Mouse (Mus musculus): ENCODE measurements around the gene Srek1ip1. TPM values are rescaled to one million over a fixed set of nuclear protein-coding genes. Genes with fewer than 3 reads are reported as not detected.

Gene Srek1ip1
- polyA plus RNA-seq, 1 experiment from 2014 or later = 16.1 TPM

DNA sequence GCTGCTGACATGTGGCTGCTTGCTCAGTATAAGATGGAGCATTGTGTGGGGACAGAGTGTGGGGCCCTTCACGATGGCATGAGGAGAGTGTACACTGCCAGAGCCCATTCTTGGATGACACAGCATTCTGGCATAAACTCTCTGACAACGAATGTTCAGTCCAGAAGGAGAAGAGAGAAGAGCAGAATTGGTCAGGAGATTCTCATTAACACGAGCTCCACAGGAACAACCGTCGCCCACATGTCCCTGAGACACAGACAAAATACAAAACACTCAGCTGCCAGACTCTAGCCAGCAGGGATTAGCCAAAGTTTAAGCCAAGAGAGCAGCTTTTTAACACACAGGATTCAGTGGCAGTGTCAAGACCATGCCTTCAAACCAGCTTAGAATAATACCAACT, 74.4 kb downstream of the Srek1ip1 start:
- Histone ChIP-seq H3K9me3 (no peaks in the 10 kb centered on the region), H3K36me3 (no peaks in the 10 kb centered on the region), H3K4me1 (peaks cover 8% of the 10 kb centered on the region), H3K27me3 (ENCODE audit: insufficient read depth, poor library complexity, severe bottlenecking) (peaks cover 22% of the 10 kb centered on the region), H3K4me3 (no peak overlapping the region), H3K27ac (no peak overlapping the region)
- no peak for DNase-seq (ENCODE audit: low spot score)
- 86% methylated on average over 5 of the region's 5 CpGs for WGBS

DNA sequence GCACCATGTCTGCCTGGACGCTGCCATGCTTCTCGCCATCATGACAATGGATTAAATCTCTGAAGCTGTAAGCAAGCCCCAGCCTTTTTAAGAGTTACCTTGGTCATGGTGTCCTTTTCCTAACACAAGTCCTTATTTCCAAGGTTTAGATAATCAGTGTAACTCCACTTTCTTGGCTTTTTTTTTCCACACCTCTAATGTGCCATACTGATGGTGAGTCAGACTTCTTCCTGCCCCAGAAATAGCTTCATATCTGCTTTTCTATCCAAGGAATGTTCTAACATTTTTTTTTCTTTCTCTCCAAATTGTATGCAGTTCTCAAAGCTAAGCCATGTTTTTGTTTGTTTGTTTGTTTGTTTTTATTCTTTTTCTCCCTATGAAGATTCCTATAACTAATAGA, 77.6 kb downstream of the Srek1ip1 start:
- no peak for DNase-seq (ENCODE audit: low spot score)
- Histone ChIP-seq H3K4me3 (no peak overlapping the region), H3K9me3 (no peaks in the 10 kb centered on the region), H3K27me3 (ENCODE audit: insufficient read depth, poor library complexity, severe bottlenecking) (peaks cover 3% of the 10 kb centered on the region; the same call in 1 of the 2 replicates), H3K4me1 (no peaks in the 10 kb centered on the region), H3K27ac (no peak overlapping the region), H3K36me3 (no peaks in the 10 kb centered on the region)
- WGBS = 89% methylated on average over 2 of the region's 2 CpGs

DNA sequence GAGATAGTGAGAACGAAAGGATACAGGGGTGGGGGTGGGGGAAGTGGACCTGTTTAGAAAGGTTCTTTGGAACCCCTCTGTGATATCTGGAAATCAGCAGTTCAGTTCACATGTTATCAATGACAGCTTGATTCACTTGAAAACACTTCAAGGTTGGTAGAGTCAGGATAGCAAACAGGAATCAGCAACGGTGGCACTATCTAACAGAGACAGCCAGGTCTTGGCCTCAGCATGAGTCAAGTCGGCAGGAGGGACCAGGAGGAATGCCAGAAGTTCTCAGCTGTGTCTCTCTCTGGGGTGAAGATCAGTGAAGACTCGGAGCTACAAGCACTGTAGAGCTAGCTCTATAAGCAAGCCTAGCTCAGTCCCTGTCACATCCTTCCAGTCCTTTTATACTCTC, 86.2 kb downstream of the Srek1ip1 start:
- no peaks in the 10 kb centered on the region for H3K4me1 ChIP-seq
- H3K27ac ChIP-seq = no peak overlapping the region
- no peak for DNase-seq (ENCODE audit: low spot score)
- no peak overlapping the region for H3K4me3 ChIP-seq
- H3K27me3 ChIP-seq (ENCODE audit: insufficient read depth, poor library complexity, severe bottlenecking) = no peaks in the 10 kb centered on the region
- WGBS = 25% methylated on average over 4 of the region's 4 CpGs
- no peaks in the 10 kb centered on the region for H3K9me3 ChIP-seq
- no peaks in the 10 kb centered on the region for H3K36me3 ChIP-seq

DNA sequence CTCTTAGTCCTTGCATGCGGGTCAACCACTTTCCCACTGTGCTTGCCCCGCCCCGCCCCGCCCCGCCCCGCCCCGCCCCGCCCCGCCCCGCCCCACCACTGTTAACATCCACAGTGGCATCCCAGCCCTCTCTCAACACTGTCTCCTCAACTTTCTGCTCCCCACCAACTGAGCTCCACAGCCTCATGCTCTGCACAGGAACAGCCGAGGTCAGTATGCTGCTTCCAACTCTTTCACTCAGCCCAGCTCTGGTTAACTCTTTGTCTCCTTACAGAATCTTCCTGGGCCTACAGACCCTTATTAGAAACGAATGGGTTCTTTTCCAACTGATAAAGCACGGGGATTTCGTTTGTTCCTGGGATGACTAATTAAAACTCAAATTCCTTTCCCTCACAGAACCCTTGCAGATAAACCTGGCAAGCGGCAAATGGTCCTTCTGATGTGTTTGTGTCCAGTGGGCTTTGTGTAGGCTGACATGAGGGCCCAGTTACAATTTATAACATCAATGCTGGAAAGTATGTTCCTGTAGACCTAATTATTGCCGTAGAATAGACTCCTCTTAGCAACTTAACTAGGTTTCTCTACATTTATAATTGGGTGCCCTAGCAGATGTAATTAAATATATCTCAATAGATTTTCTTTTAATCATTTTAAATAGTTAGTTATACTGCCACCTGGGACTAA, 91.4 kb downstream of the Srek1ip1 start:
- no peaks in the 10 kb centered on the region for H3K9me3 ChIP-seq
- no peaks in the 10 kb centered on the region for H3K27me3 ChIP-seq (ENCODE audit: insufficient read depth, poor library complexity, severe bottlenecking)
- no peaks in the 10 kb centered on the region; the same call in 1 of the 2 replicates for H3K4me1 ChIP-seq
- no peaks in the 10 kb centered on the region for H3K36me3 ChIP-seq
- no peak overlapping the region for H3K27ac ChIP-seq
- H3K4me3 ChIP-seq = no peak overlapping the region
- no peak for DNase-seq (ENCODE audit: low spot score)
- 38% methylated on average over 10 of the region's 16 CpGs for WGBS

DNA sequence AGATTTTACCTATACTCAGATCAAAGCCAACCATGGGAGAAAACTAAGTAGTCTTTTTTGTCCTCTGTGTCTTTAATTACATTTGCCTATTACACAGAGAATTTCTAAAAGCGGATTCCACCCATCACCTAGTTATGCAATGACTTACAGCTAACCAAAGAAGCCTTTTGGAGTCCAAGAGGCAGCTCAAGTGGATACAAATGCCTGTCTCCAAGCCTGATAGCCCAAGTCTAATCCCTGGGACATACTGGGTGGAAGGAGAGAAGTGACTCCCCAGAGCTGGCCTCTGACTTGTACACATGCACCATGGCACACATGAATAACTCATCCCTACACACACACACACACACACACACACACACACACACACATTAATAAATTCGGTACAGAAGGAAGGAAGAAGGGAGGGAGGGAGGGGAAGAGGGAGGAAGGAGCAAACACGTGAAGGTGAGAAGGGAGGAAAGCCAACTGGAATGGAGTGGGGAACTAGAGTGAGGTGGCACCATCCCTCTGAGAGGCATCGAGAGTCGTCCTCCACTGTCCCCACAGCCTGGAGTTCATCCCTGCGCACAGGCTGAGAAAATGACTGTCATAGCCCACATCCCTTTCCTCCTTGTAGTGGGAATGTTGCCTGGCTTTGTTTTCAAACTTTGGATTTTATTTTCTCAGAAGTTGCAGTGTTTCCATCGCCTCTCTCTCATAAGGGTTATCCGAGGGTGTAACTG, 94.2 kb downstream of the Srek1ip1 start:
- DNase-seq (ENCODE audit: low spot score) = no peak
- Histone ChIP-seq H3K4me3 (no peak overlapping the region), H3K4me1 (no peaks in the 10 kb centered on the region; the same call in 1 of the 2 replicates), H3K27ac (no peak overlapping the region), H3K27me3 (ENCODE audit: insufficient read depth, poor library complexity, severe bottlenecking) (no peaks in the 10 kb centered on the region), H3K9me3 (no peaks in the 10 kb centered on the region), H3K36me3 (no peaks in the 10 kb centered on the region)
- WGBS = 66% methylated on average over 8 of the region's 8 CpGs

Other genes with a start within 250 kb of the Srek1ip1 start
- gene Cwc27, start 24.7 kb downstream of the Srek1ip1 start, polyA plus RNA-seq (2016; fragmentation: Nextera tagmentation; extraction: Ambion mirVana) = 21.4 and 29.7 TPM in 2 replicates
- 0.15 and 0.20 TPM in 2 replicates for gene Shisal2b, start 71.4 kb downstream of the Srek1ip1 start, polyA plus RNA-seq (2016; fragmentation: Nextera tagmentation; extraction: Ambion mirVana)

All from heart, embryonic 10.5 days (tissue).